Mouse (Mus musculus) brown adipose tissue, adult 24 weeks (tissue): ENCODE measurements around the gene Rpl13a. TPM values are rescaled to one million over a fixed set of nuclear protein-coding genes. Genes with fewer than 3 reads are reported as not detected.
A peak's percentile ranks its signal among the peaks of the same experiment; 100 is the strongest.

Source experiments
- H3K27ac ChIP-seq: fragments of 200-500 bp; replicated peaks from 2 replicates; pipeline ENCODE4 v1.5.1; 2012; ENCODE audit warnings: low read depth, mild to moderate bottlenecking, low read length
- H3K4me1 ChIP-seq: fragments of 200-500 bp; 2 replicates; pipeline ENCODE4 v1.6.1; 2012; ENCODE audit warnings: low read length, mixed read lengths; ENCODE audit not compliant: control insufficient read depth, insufficient read depth, insufficient read length
- H3K4me3 ChIP-seq: fragments of 200-500 bp; 2 replicates; pipeline ENCODE4 v1.5.1; 2012; ENCODE audit warnings: low read depth, mild to moderate bottlenecking, low read length, moderate library complexity; ENCODE audit not compliant: insufficient read depth
- polyA plus RNA-seq: library from polyadenylated mRNA; stranded (reverse); fragments of >200 nt; gene quantifications from 2 replicates; pipeline ENCODE4 v1.2.4, GENCODE M21; 2012; ENCODE audit not compliant: missing spikeins, insufficient read depth, insufficient read length

The Rpl13a gene
- polyA plus RNA-seq, 1 experiment: 1,142 TPM

DNA sequence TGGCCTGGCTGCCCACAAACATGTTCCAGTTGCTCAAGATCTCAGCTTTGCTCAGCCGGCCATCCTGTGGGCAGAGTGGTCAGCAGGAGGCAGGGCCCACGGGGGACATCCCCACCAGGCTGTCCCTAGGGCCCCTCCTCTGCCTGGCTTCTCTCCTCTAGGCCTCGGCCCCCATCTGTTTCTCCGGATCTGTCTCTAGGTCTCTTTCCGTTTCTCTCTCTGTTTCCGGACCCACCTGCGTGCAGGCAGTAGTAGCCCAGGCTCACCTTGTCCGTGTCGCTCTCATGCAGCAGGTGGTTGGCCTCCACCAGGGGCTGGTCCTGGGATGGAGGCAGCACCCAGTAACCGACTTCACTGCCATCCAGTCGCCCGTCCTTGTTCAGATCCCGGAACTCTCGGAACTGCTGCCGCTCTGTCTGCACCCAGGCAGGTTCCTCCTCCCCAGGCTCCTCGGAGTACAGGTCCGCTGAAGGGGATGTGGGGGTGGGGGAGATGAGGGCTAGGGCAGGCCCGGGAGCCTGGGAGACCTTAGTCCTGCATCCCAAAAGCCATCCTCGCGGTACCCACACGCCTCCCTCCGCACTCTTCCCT, 45.2 kb downstream of the Rpl13a start:
- Histone ChIP-seq H3K4me3 (peak overlapping the region; percentile 22; the same call in 1 of the 2 replicates), H3K4me1 (peaks cover 10% of the 10 kb centered on the region), H3K27ac (peak overlapping the region; percentile 95)

DNA sequence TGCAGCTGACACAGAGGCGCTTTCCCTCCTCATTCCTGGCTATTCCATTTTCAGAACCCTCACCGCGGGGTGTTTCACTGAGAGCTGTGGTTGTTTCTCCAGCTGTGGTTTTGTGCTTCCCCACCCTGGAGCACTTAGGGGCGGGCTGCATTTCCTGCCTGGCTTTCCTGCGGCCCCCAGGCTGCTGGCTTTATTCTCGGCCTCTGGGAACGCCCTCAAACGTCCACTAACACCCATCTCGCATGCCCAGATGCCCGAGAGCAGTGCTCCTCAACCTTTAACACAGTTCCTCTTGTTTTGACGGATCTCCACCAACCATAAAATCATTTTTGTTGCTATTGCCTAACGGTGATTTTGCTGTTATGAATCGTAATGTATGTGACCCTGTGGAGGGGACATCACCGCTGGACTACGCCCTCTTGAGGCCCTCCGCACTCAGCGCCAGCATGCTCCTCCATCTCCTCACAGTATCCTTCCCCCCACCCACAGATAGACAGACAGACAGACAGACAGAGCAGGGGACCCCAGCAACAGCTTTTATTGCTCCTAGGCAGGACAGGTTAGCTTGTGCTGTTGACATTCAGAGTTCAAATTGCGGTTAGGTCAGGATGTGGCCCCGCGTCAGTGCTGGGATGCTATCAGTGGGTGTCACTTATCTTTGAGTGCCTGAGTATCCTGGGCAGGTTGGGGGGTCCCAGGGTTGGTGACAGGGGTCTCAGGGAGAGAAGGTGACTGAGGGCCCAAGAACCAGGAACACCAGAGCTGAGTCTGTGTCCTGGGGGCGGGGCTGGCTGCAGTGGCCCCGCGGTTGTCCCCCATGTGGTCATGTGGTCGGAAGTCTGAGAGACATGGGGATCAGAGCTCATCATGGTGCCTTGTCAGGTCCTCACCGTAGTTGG, 45.9 kb downstream of the Rpl13a start:
- Histone ChIP-seq H3K4me1 (peaks cover 10% of the 10 kb centered on the region), H3K4me3 (peak overlapping the region; percentile 22), H3K27ac (peak overlapping the region; percentile 95)

DNA sequence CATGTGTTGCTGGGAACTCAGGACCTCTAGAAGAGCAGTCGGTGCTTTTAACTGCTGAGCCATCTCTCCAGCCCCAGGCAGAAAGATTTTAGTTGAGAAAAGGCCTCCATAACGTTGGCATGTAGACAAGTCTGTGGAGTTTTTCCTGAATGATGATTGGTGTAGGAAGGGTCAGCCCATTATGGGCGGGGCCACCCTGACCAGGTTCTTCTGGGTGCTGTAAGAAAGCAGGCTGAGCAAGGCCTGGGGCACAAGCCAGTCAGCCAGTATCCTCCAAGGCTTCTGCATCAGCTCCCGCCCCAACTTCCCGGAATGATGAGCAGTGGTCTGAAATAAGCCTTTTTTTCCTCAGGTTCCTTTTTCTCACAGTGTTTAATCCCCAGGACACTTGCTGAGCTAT, 47.5 kb downstream of the Rpl13a start:
- no peak overlapping the region for H3K4me3 ChIP-seq
- peak overlapping the region; percentile 31 for H3K27ac ChIP-seq
- H3K4me1 ChIP-seq: peaks cover 10% of the 10 kb centered on the region

DNA sequence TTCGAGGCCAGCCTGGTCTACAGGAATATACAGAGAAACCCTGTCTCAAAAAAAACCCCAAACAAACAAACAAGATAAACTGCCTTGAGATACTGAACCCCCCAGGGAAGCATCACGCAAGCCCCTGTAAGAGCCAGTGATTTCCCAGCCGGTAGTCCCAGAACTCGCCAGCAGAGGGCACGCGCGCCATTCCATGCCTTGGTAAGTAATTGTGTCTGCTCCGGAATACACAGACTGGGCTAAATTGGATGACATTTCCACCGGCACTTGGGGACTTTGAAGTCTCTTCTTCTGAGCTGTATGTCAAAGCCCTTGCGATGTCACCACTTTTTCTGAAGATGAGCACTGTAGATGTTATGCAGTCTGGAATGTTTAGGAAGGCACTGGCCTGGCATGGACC, 48.7 kb downstream of the Rpl13a start:
- Histone ChIP-seq H3K27ac (no peak overlapping the region), H3K4me3 (no peak overlapping the region), H3K4me1 (peaks cover 12% of the 10 kb centered on the region)

DNA sequence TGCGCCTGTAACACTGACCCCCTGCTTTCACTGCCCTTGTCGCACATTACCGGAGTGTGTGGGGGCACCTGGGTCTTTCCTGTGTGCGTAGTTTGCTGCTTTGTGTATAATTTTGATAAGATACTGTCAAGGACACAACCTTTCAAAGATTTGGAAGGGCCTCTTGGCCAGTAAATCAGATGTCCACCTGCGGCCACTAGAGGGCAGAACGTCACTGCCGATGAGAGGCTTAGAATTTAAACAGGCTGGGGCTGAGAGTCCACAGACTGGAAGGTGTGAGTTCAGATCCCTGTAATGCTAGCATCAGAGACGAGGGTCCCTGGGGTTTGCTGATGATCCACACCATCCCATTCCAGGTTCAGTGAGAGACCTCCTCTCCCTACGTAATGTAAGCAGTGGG, 50.0 kb downstream of the Rpl13a start:
- H3K4me3 ChIP-seq: no peak overlapping the region
- no peak overlapping the region for H3K27ac ChIP-seq
- peaks cover 12% of the 10 kb centered on the region for H3K4me1 ChIP-seq

DNA sequence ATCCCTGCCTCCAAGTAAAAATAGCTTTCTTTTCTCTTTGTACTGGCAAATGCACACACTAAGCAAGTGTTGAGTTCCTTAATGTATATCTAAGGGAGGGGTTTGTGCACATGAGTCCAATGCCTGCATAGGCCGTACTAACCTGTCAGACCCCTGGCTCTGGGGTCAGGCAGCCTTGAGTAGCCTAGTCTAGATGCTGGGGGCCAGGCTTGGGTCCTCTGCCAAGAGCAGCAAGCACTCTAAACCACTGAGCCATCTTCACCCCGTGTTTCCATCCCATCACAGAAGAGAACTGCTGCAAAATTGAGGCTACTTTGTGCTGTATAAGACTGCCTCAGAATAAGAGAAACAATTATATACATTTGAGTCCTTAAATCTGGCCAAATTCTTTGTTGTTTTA, 50.7 kb downstream of the Rpl13a start:
- no peak overlapping the region for H3K4me3 ChIP-seq
- peaks cover 5% of the 10 kb centered on the region for H3K4me1 ChIP-seq
- H3K27ac ChIP-seq: no peak overlapping the region

DNA sequence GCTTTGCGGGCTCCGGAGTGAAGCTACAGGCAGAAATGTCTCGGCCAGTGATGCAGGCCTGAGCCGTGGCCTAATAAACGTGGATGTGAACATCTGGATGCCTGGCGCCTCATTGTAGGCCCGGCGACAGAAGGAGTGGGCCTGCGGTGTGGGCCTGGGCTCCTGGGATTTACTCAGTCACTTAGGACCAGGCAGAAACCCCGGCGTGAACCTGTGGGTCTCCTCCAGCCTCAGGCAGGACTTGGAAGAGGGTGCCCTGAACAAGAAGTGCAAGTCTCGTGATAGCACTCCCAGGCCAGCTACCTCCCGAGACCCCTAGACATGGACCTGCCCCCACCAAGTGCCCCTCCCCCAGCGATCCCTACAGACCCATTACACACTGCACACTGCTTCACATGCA, 51.2 kb downstream of the Rpl13a start:
- Histone ChIP-seq H3K4me3 (no peak overlapping the region), H3K4me1 (peaks cover 2% of the 10 kb centered on the region; the same call in 1 of the 2 replicates), H3K27ac (no peak overlapping the region)

DNA sequence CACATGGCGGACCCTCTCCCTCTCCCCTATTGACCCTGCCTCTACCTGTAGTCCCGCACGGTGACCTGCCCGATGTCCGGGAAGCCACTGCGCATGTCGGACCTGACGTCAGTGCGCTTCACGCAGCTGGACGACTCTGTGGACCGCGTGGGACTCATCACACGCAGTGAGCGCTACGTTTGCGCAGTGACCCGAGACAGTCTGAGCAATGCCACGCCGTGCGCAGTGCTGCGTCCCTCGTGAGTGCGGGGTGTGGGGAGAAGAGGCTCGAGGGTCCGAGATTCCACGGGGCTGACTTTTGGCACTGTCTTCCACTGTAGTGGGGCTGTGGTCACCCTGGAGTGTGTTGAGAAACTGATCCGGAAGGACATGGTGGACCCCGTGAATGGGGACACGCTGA, 52.1 kb downstream of the Rpl13a start:
- Histone ChIP-seq H3K27ac (no peak overlapping the region), H3K4me1 (peaks cover 2% of the 10 kb centered on the region; the same call in 1 of the 2 replicates), H3K4me3 (no peak overlapping the region)

Other genes starting within 250 kb of the Rpl13a start
- gene Med25, start 236.0 kb downstream of the Rpl13a start, polyA plus RNA-seq: 21.6 and 21.8 TPM in 2 replicates
- gene Fuz, start 232.7 kb downstream of the Rpl13a start, polyA plus RNA-seq: 12.7 and 17.1 TPM in 2 replicates
- gene Ap2a1, start 199.3 kb downstream of the Rpl13a start, polyA plus RNA-seq: 21.5 and 23.0 TPM in 2 replicates
- gene Tsks, start 185.6 kb downstream of the Rpl13a start, polyA plus RNA-seq: not detected in 2 replicates
- 0.58 and 0.75 TPM in 2 replicates for gene Cpt1c, start 153.9 kb downstream of the Rpl13a start, polyA plus RNA-seq
- 47.1 and 73.7 TPM in 2 replicates for gene Prmt1, start 142.2 kb downstream of the Rpl13a start, polyA plus RNA-seq
- 40.8 and 41.4 TPM in 2 replicates for gene Irf3, start 131.1 kb downstream of the Rpl13a start, polyA plus RNA-seq
- gene Bcl2l12, start 130.0 kb downstream of the Rpl13a start, polyA plus RNA-seq: 8.9 and 9.1 TPM in 2 replicates
- gene Scaf1, start 112.4 kb downstream of the Rpl13a start, polyA plus RNA-seq: 26.3 and 27.5 TPM in 2 replicates
- 76.5 and 82.6 TPM in 2 replicates for gene Rras, start 110.8 kb downstream of the Rpl13a start, polyA plus RNA-seq
- gene Prr12, start 75.9 kb downstream of the Rpl13a start, polyA plus RNA-seq: 4.8 and 5.4 TPM in 2 replicates
- gene Nosip, start 66.3 kb downstream of the Rpl13a start, polyA plus RNA-seq: 24.3 and 26.8 TPM in 2 replicates
- gene Prrg2, start 66.1 kb downstream of the Rpl13a start, polyA plus RNA-seq: 17.2 and 33.8 TPM in 2 replicates
- gene Rcn3, start 36.5 kb downstream of the Rpl13a start, polyA plus RNA-seq: 12.7 and 16.4 TPM in 2 replicates
- gene Fcgrt, start 24.9 kb downstream of the Rpl13a start, polyA plus RNA-seq: 167 and 170 TPM in 2 replicates
- gene Rps11, start 4.3 kb downstream of the Rpl13a start, polyA plus RNA-seq: 1,258 and 1,344 TPM in 2 replicates
- not detected in 2 replicates for gene Gm45713, start 7.5 kb upstream of the Rpl13a start, polyA plus RNA-seq
- 5.9 and 6.8 TPM in 2 replicates for gene Flt3l, start 7.7 kb upstream of the Rpl13a start, polyA plus RNA-seq
- gene Pih1d1, start 25.5 kb upstream of the Rpl13a start, polyA plus RNA-seq: 50.5 and 66.3 TPM in 2 replicates
- gene Aldh16a1, start 25.8 kb upstream of the Rpl13a start, polyA plus RNA-seq: 28.0 and 30.9 TPM in 2 replicates
- gene Slc17a7, start 35.2 kb upstream of the Rpl13a start, polyA plus RNA-seq: not detected in 2 replicates
- gene Gfy, start 50.8 kb upstream of the Rpl13a start, polyA plus RNA-seq: not detected in 2 replicates
- gene Pth2, start 52.2 kb upstream of the Rpl13a start, polyA plus RNA-seq: not detected in 2 replicates
- not detected in 2 replicates for gene Ccdc155, start 76.1 kb upstream of the Rpl13a start, polyA plus RNA-seq
- not detected in 2 replicates for gene Dkkl1, start 83.4 kb upstream of the Rpl13a start, polyA plus RNA-seq
- 3.2 and 4.9 TPM in 2 replicates for gene Tead2, start 87.0 kb upstream of the Rpl13a start, polyA plus RNA-seq
- 4.1 and 4.5 TPM in 2 replicates for gene Cd37, start 110.4 kb upstream of the Rpl13a start, polyA plus RNA-seq
- not detected in 2 replicates for gene Slc6a16, start 112.3 kb upstream of the Rpl13a start, polyA plus RNA-seq
- gene Slc6a21, start 148.8 kb upstream of the Rpl13a start, polyA plus RNA-seq: not detected in 2 replicates
- gene Trpm4, start 205.0 kb upstream of the Rpl13a start, polyA plus RNA-seq: 4.0 and 5.0 TPM in 2 replicates
- 8.1 and 16.2 TPM in 2 replicates for gene Hrc, start 206.5 kb upstream of the Rpl13a start, polyA plus RNA-seq
- not detected in 2 replicates for gene Ppfia3, start 238.3 kb upstream of the Rpl13a start, polyA plus RNA-seq
- gene Lin7b, start 241.8 kb upstream of the Rpl13a start, polyA plus RNA-seq: not detected in 2 replicates